Mouse (Mus musculus): ENCODE measurements around the gene Sppl3. TPM values are rescaled to one million over a fixed set of nuclear protein-coding genes. Genes with fewer than 3 reads are reported as not detected.

Sppl3 gene
- polyA plus RNA-seq, 1 experiment from 2014 or later: 39.4 TPM

- Histone ChIP-seq H3K9ac (ENCODE audit: low read depth, low read length) (no peak overlapping the region), H3K4me3 (replicated peaks; ENCODE audit: low read depth, low read length) (no peak overlapping the region), H3K27ac (no peak overlapping the region), H3K27me3 (ENCODE audit: insufficient read depth, low read length) (no peaks in the 10 kb centered on the region), H3K36me3 (ENCODE audit: insufficient read depth, low read length) (0 out of 2 replicates have a peak, but pooled peaks cover 4% of the 10 kb centered on the region), H3K9me3 (replicated peaks; ENCODE audit: low read length) (no peaks in the 10 kb centered on the region), H3K4me1 (replicated peaks; ENCODE audit: insufficient read depth, low read length) (no peaks in the 10 kb centered on the region), H3K4me2 (ENCODE audit: low read length) (no peak overlapping the region)
- DNase-seq (ENCODE audit: low spot score) (no peak), ATAC-seq (replicated peaks; ENCODE audit: low FRiP score, low read depth) (no peak)
- no peak for TF ChIP-seq CTCF (IDR thresholded peaks at IDR 0.05; ENCODE audit: low read depth)
- WGBS: 97% methylated on average over 3 of the region's 3 CpGs
Observed at GRCm38 (mm10) chr5:115060977-115061376, 50.0 kb downstream of the Sppl3 start.

- Histone ChIP-seq H3K27me3 (ENCODE audit: insufficient read depth, low read length) (no peaks in the 10 kb centered on the region), H3K9ac (ENCODE audit: low read depth, low read length) (no peak overlapping the region), H3K4me2 (ENCODE audit: low read length) (no peak overlapping the region), H3K27ac (no peak overlapping the region), H3K36me3 (ENCODE audit: insufficient read depth, low read length) (0 out of 2 replicates have a peak, but pooled peaks cover 4% of the 10 kb centered on the region), H3K4me1 (replicated peaks; ENCODE audit: insufficient read depth, low read length) (no peaks in the 10 kb centered on the region), H3K9me3 (replicated peaks; ENCODE audit: low read length) (no peaks in the 10 kb centered on the region), H3K4me3 (replicated peaks; ENCODE audit: low read depth, low read length) (no peak overlapping the region)
- WGBS: 93% methylated on average over 1 of the region's 1 CpGs
- ATAC-seq (replicated peaks; ENCODE audit: low FRiP score, low read depth) (no peak), DNase-seq (ENCODE audit: low spot score) (no peak)
- no peak for TF ChIP-seq CTCF (IDR thresholded peaks at IDR 0.05; ENCODE audit: low read depth)
Observed at GRCm38 (mm10) chr5:115062566-115062965, 51.6 kb downstream of the Sppl3 start.

GRCm38 (mm10) chr5:115063391-115063790 is 52.5 kb downstream of the Sppl3 start:
- 0 out of 2 replicates have a peak, but pooled peaks cover 3% of the 10 kb centered on the region for H3K4me1 ChIP-seq (replicated peaks; ENCODE audit: insufficient read depth, low read length)
- TF ChIP-seq CTCF (IDR thresholded peaks at IDR 0.05; ENCODE audit: low read depth): no peak
- H3K4me2 ChIP-seq (ENCODE audit: low read length): no peak overlapping the region
- WGBS: 77% methylated on average over 7 of the region's 7 CpGs
- H3K9ac ChIP-seq (ENCODE audit: low read depth, low read length): 0 out of 2 replicates have a peak overlapping the region, but pooled peaks have one; percentile 13
- H3K4me3 ChIP-seq (replicated peaks; ENCODE audit: low read depth, low read length): no peak overlapping the region
- 0 out of 2 replicates have a peak, but pooled peaks cover 4% of the 10 kb centered on the region for H3K36me3 ChIP-seq (ENCODE audit: insufficient read depth, low read length)
- H3K27ac ChIP-seq: no peak overlapping the region
- no peaks in the 10 kb centered on the region for H3K27me3 ChIP-seq (ENCODE audit: insufficient read depth, low read length)
- no peak for DNase-seq (ENCODE audit: low spot score)
- no peaks in the 10 kb centered on the region for H3K9me3 ChIP-seq (replicated peaks; ENCODE audit: low read length)
- ATAC-seq (replicated peaks; ENCODE audit: low FRiP score, low read depth): no peak

GRCm38 (mm10) chr5:115066245-115066644 is 55.3 kb downstream of the Sppl3 start:
- Histone ChIP-seq H3K9me3 (replicated peaks; ENCODE audit: low read length) (no peaks in the 10 kb centered on the region), H3K9ac (ENCODE audit: low read depth, low read length) (no peak overlapping the region), H3K27ac (no peak overlapping the region), H3K4me3 (replicated peaks; ENCODE audit: low read depth, low read length) (no peak overlapping the region), H3K27me3 (ENCODE audit: insufficient read depth, low read length) (no peaks in the 10 kb centered on the region), H3K36me3 (ENCODE audit: insufficient read depth, low read length) (0 out of 2 replicates have a peak, but pooled peaks cover 6% of the 10 kb centered on the region), H3K4me1 (replicated peaks; ENCODE audit: insufficient read depth, low read length) (0 out of 2 replicates have a peak, but pooled peaks cover 3% of the 10 kb centered on the region), H3K4me2 (ENCODE audit: low read length) (no peak overlapping the region)
- 73% methylated on average over 4 of the region's 4 CpGs for WGBS
- TF ChIP-seq CTCF (IDR thresholded peaks at IDR 0.05; ENCODE audit: low read depth): no peak
- DNase-seq (ENCODE audit: low spot score) (no peak), ATAC-seq (replicated peaks; ENCODE audit: low FRiP score, low read depth) (no peak)

- no peaks in the 10 kb centered on the region for H3K27me3 ChIP-seq (ENCODE audit: insufficient read depth, low read length)
- H3K27ac ChIP-seq: no peak overlapping the region
- no peak overlapping the region for H3K4me3 ChIP-seq (replicated peaks; ENCODE audit: low read depth, low read length)
- no peak overlapping the region for H3K4me2 ChIP-seq (ENCODE audit: low read length)
- no peak for ATAC-seq (replicated peaks; ENCODE audit: low FRiP score, low read depth)
- no peak overlapping the region for H3K9ac ChIP-seq (ENCODE audit: low read depth, low read length)
- TF ChIP-seq CTCF (IDR thresholded peaks at IDR 0.05; ENCODE audit: low read depth): no peak
- 83% methylated on average over 11 of the region's 11 CpGs for WGBS
- DNase-seq (ENCODE audit: low spot score): no peak
- peaks cover 9% of the 10 kb centered on the region; the same call in 1 of the 2 replicates for H3K4me1 ChIP-seq (replicated peaks; ENCODE audit: insufficient read depth, low read length)
- H3K9me3 ChIP-seq (replicated peaks; ENCODE audit: low read length): no peaks in the 10 kb centered on the region
- 0 out of 2 replicates have a peak, but pooled peaks cover 2% of the 10 kb centered on the region for H3K36me3 ChIP-seq (ENCODE audit: insufficient read depth, low read length)
Observed at GRCm38 (mm10) chr5:115068671-115069421, 57.9 kb downstream of the Sppl3 start.

GRCm38 (mm10) chr5:115069611-115070010 is 58.7 kb downstream of the Sppl3 start:
- no peak for TF ChIP-seq CTCF (IDR thresholded peaks at IDR 0.05; ENCODE audit: low read depth)
- Histone ChIP-seq H3K4me2 (ENCODE audit: low read length) (no peak overlapping the region), H3K27ac (no peak overlapping the region), H3K9me3 (replicated peaks; ENCODE audit: low read length) (no peaks in the 10 kb centered on the region), H3K4me3 (replicated peaks; ENCODE audit: low read depth, low read length) (no peak overlapping the region), H3K9ac (ENCODE audit: low read depth, low read length) (no peak overlapping the region), H3K36me3 (ENCODE audit: insufficient read depth, low read length) (0 out of 2 replicates have a peak, but pooled peaks cover 2% of the 10 kb centered on the region), H3K4me1 (replicated peaks; ENCODE audit: insufficient read depth, low read length) (peaks cover 9% of the 10 kb centered on the region; the same call in 1 of the 2 replicates), H3K27me3 (ENCODE audit: insufficient read depth, low read length) (no peaks in the 10 kb centered on the region)
- no peak for ATAC-seq (replicated peaks; ENCODE audit: low FRiP score, low read depth)
- WGBS: 81% methylated on average over 3 of the region's 3 CpGs
- DNase-seq (ENCODE audit: low spot score): no peak

All from kidney, postnatal 0 days (tissue).